Mouse (Mus musculus) C2C12 (cell line): ENCODE data around the gene Erf. TPM values are rescaled to one million over a fixed set of nuclear protein-coding genes. Genes with fewer than 3 reads are reported as not detected.
A peak's percentile ranks its signal among the peaks of the same experiment; 100 is the strongest.

ENCODE experiments used
- H3K27me3 ChIP-seq: one replicate; pipeline ENCODE4 v1.6.1; 2011; ENCODE audit not compliant: control insufficient read depth, insufficient read depth, insufficient read length
- H3K36me3 ChIP-seq: one replicate; pipeline ENCODE4 v1.6.1; 2011; ENCODE audit not compliant: control insufficient read depth, insufficient read depth
- H3K4me3 ChIP-seq: one replicate; pipeline ENCODE4 v1.5.1; 2011; ENCODE audit warnings: mild to moderate bottlenecking, control low read depth; ENCODE audit not compliant: poor library complexity, insufficient read depth, severe bottlenecking
- H3K79me2 ChIP-seq: one replicate; pipeline ENCODE4 v1.6.1; 2011; ENCODE audit not compliant: control insufficient read depth, insufficient read depth
- H3K79me3 ChIP-seq: one replicate; pipeline ENCODE4 v1.6.1; 2011; ENCODE audit warnings: low read depth, control low read depth
- H3ac ChIP-seq: one replicate; pipeline ENCODE3; 2011; ENCODE audit warnings: low read depth; ENCODE audit not compliant: control insufficient read depth, insufficient read length
- CEBPB ChIP-seq: IDR thresholded peaks from one replicate; pipeline ENCODE4 v1.6.1; 2011; ENCODE audit warnings: low read depth, mild to moderate bottlenecking, control low read depth, moderate library complexity
- CTCF ChIP-seq: IDR thresholded peaks from one replicate; pipeline ENCODE4 v1.5.1; 2011; ENCODE audit not compliant: control insufficient read depth, insufficient read depth, insufficient read length
- FOSL1 ChIP-seq: IDR thresholded peaks from one replicate; pipeline ENCODE4 v1.8.0; 2011; ENCODE audit warnings: mild to moderate bottlenecking, low read length; ENCODE audit not compliant: poor library complexity, insufficient read depth, severe bottlenecking
- MAX ChIP-seq: IDR thresholded peaks from one replicate; pipeline ENCODE4 v1.6.1; 2011; ENCODE audit warnings: mild to moderate bottlenecking, control low read depth
- MYOD1 ChIP-seq: IDR thresholded peaks from one replicate; pipeline ENCODE4 v1.6.1; 2011; ENCODE audit warnings: low read depth; ENCODE audit not compliant: control insufficient read depth, insufficient read length
- MYOG ChIP-seq: IDR thresholded peaks from one replicate; pipeline ENCODE4 v1.6.1; 2011; ENCODE audit not compliant: control insufficient read depth, insufficient read length; ENCODE audit errors: extremely low read depth
- USF1 ChIP-seq: IDR thresholded peaks from one replicate; pipeline ENCODE4 v1.6.1; 2011; ENCODE audit warnings: low read depth, mild to moderate bottlenecking, control low read depth, moderate library complexity
- polyA plus RNA-seq: library from polyadenylated mRNA; unstranded; fragments of >200 nt; fragmentation: generic; extraction: Trizol; gene quantifications from one replicate; pipeline ENCODE4 v1.2.1, GENCODE M21; 2012; ENCODE audit warnings: missing spikeins

Erf gene
- polyA plus RNA-seq, 1 experiment: 61.8 TPM

- Histone ChIP-seq H3K36me3 (no peaks in the 10 kb centered on the region), H3K4me3 (no peak overlapping the region)
Observed at GRCm38 (mm10) chr7:25263968-25264870, 13.7 kb upstream of the Erf start.

GRCm38 (mm10) chr7:25261896-25262295 is 11.3 kb upstream of the Erf start:
- TF ChIP-seq CTCF (no peak), CEBPB (no peak), USF1 (no peak), MAX (no peak), MYOG (no peak), FOSL1 (no peak), MYOD1 (no peak)
- Histone ChIP-seq H3ac (no peak overlapping the region), H3K79me3 (no peaks in the 10 kb centered on the region), H3K4me3 (no peak overlapping the region), H3K27me3 (no peaks in the 10 kb centered on the region), H3K79me2 (no peaks in the 10 kb centered on the region), H3K36me3 (no peaks in the 10 kb centered on the region)

More at GRCm38 (mm10) chr7:25263968-25264870, 13.7 kb upstream of the Erf start:
- Histone ChIP-seq H3K79me2 (no peaks in the 10 kb centered on the region), H3K79me3 (peaks cover under 1% of the 10 kb centered on the region), H3ac (no peak overlapping the region), H3K27me3 (no peaks in the 10 kb centered on the region)
- TF ChIP-seq CTCF (no peak), CEBPB (no peak), FOSL1 (no peak)

- Histone ChIP-seq H3K36me3 (no peaks in the 10 kb centered on the region), H3K79me3 (peaks cover 29% of the 10 kb centered on the region), H3K79me2 (peaks cover 37% of the 10 kb centered on the region), H3K4me3 (no peak overlapping the region), H3K27me3 (no peaks in the 10 kb centered on the region), H3ac (no peak overlapping the region)
- TF ChIP-seq CEBPB (no peak), CTCF (no peak), MYOG (no peak), MYOD1 (no peak), USF1 (no peak), FOSL1 (no peak), MAX (no peak)
Observed at GRCm38 (mm10) chr7:25251822-25252221, 1.3 kb upstream of the Erf start.

GRCm38 (mm10) chr7:25251071-25251791 is 670 bp upstream of the Erf start:
- Histone ChIP-seq H3K79me2 (peaks cover 43% of the 10 kb centered on the region), H3K36me3 (peaks cover 2% of the 10 kb centered on the region), H3K4me3 (peak overlapping the region; percentile 26), H3K79me3 (peaks cover 35% of the 10 kb centered on the region), H3K27me3 (no peaks in the 10 kb centered on the region), H3ac (peak overlapping the region; percentile 77)
- TF ChIP-seq MAX: no peak
- TF ChIP-seq CTCF: no peak
- TF ChIP-seq CEBPB: no peak
- no peak for TF ChIP-seq MYOG
- no peak for TF ChIP-seq FOSL1
- TF ChIP-seq USF1: no peak
- TF ChIP-seq MYOD1: no peak

GRCm38 (mm10) chr7:25249314-25250140 is 1.0 kb downstream of the Erf start:
- Histone ChIP-seq H3K79me2 (peaks cover 60% of the 10 kb centered on the region), H3K36me3 (peaks cover 16% of the 10 kb centered on the region), H3K4me3 (peak overlapping the region; percentile 92), H3K79me3 (peaks cover 49% of the 10 kb centered on the region), H3K27me3 (no peaks in the 10 kb centered on the region), H3ac (peak overlapping the region; percentile 94)
- TF ChIP-seq USF1: no peak
- no peak for TF ChIP-seq MYOD1
- TF ChIP-seq CEBPB: no peak
- TF ChIP-seq CTCF: no peak
- TF ChIP-seq MAX: no peak
- TF ChIP-seq FOSL1: no peak
- TF ChIP-seq MYOG: no peak
